Mouse (Mus musculus) embryonic fibroblast, embryonic 13.5 days (primary cell): ENCODE measurements around the gene Naa40. TPM values are rescaled to one million over a fixed set of nuclear protein-coding genes. Genes with fewer than 3 reads are reported as not detected.
A peak's percentile ranks its signal among the peaks of the same experiment; 100 is the strongest.

Experiments
- H3K27ac ChIP-seq: 2 replicates; pipeline ENCODE4 v1.5.1; 2012; ENCODE audit warnings: low read length, control low read depth, inconsistent platforms; ENCODE audit not compliant: insufficient read depth
- H3K4me1 ChIP-seq: 2 replicates; pipeline ENCODE4 v1.6.1; 2011; ENCODE audit warnings: low read length; ENCODE audit not compliant: control insufficient read depth, insufficient read depth
- H3K4me3 ChIP-seq: 2 replicates; pipeline ENCODE4 v1.5.1; 2011; ENCODE audit warnings: mild to moderate bottlenecking, control low read depth, low read length; ENCODE audit not compliant: insufficient read depth
- CTCF ChIP-seq: IDR thresholded peaks from 2 replicates; pipeline ENCODE4 v1.5.1; 2011; ENCODE audit warnings: mild to moderate bottlenecking, control low read depth, low read length, moderate library complexity, borderline replicate concordance; ENCODE audit not compliant: insufficient read depth
- POLR2A ChIP-seq: IDR thresholded peaks from 2 replicates; pipeline ENCODE4 v1.6.1; 2011; ENCODE audit warnings: low read depth, mild to moderate bottlenecking, control low read depth, low read length, moderate library complexity
- polyA plus RNA-seq: library from polyadenylated mRNA; stranded (reverse); fragments of >200 nt; gene quantifications from 2 replicates; pipeline ENCODE4 v1.2.4, GENCODE M21; 2011; ENCODE audit warnings: low read depth; ENCODE audit not compliant: missing spikeins, insufficient read length

The Naa40 gene
- polyA plus RNA-seq, 1 experiment, result 24.8 TPM

GRCm38 (mm10) chr19:7218753-7219152 lies 22.2 kb downstream of the Naa40 start:
- no peak overlapping the region for H3K4me3 ChIP-seq
- TF ChIP-seq CTCF, result no peak
- TF ChIP-seq POLR2A, result no peak
- H3K27ac ChIP-seq, result no peak overlapping the region
- H3K4me1 ChIP-seq, result 0 out of 2 replicates have a peak, but pooled peaks cover 2% of the 10 kb centered on the region

GRCm38 (mm10) chr19:7217926-7218267 lies 23.1 kb downstream of the Naa40 start:
- Histone ChIP-seq H3K4me3 (peak overlapping the region; percentile 54), H3K27ac (no peak overlapping the region), H3K4me1 (0 out of 2 replicates have a peak, but pooled peaks cover 2% of the 10 kb centered on the region)
- TF ChIP-seq POLR2A, result no peak
- TF ChIP-seq CTCF, result no peak

DNA sequence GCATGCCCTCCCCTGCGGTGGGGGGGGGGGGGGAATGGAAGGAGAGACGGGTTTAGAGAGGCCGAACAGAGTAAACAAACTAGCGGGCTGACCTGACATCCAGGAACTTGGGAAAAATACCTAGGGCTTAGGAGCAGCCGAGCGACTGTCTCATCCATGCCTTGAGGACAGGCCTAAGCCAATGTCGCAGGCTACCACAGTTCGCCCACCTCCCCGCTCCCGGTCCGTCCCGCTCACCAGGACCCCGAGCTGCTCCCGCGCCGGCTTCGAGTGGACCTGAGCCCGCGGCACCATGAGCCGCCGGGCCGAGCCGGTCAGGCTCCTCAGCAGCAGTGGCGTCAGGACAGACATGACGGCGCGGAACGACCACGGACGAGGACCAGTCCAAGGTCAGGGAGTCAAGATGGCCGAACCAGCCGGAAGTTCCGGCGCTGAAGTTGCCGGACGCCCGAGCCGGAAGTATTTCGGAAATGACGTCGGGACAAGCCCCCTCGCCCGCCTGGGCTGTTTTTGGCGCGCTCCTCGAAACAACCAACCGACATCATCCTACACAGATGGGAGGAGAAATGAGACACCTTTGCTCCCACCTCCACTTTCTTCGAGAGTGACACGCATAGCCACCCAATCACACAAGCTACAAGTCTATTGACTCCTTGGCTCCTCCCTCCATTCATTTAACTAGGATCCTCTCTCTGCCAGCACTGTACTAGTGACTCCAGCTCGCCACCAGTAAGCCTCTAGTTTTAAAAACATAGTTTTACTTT lies 23.6 kb downstream of the Naa40 start, which contains the start of gene Cox8a:
Gene Cox8a, minus strand, starts transcription at position 455 of the 764 bp plus-strand sequence.
- 0 out of 2 replicates have a peak, but pooled peaks cover 2% of the 10 kb centered on the region for H3K4me1 ChIP-seq
- H3K4me3 ChIP-seq, result peak within 1 kb of the TSS; percentile 64
- TF ChIP-seq POLR2A (peak; percentile 92), CTCF (no peak)
- H3K27ac ChIP-seq, result peak within 1 kb of the TSS; percentile 50

DNA sequence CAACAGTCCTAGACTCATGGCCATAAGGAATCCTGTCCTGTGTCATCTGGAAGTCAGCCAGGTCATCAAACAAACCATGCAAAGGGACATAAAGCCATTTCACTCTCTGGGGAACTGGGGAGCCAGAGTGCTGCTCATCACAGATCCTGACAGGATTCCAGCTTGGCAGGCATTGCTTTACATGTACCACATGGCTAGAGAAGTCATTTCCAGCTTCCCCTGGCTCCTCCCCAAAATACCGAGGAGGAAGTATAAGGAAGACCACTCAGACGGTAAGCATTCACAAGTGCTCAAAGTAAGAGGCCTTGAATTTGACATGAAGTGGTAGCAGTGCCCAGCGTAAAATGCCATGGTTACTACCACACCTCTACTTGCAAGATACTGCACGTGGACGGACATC lies 26.5 kb downstream of the Naa40 start:
- Histone ChIP-seq H3K27ac (no peak overlapping the region), H3K4me3 (no peak overlapping the region), H3K4me1 (0 out of 2 replicates have a peak, but pooled peaks cover 2% of the 10 kb centered on the region)
- TF ChIP-seq POLR2A (no peak), CTCF (no peak)

DNA sequence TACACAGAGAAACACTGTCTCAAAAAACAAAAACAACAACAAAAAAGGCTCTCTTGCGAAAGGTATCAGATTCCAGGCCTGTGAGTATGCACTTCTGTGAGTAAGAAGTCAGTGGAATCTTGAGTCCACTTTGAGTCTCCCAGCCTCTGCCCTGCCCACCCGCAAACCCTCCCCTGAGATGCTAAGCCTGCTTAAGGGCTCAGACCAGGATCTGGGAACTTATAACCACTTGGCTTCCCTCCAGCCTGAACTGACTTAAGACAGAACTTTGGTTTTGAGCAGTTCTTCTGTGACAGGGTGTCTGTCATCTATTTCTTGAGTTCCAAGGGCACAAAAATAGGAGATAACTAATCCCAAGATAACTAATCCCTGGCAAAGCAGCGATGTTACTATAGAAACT lies 28.0 kb downstream of the Naa40 start:
- Histone ChIP-seq H3K4me3 (no peak overlapping the region), H3K4me1 (0 out of 2 replicates have a peak, but pooled peaks cover 2% of the 10 kb centered on the region), H3K27ac (no peak overlapping the region)
- no peak for TF ChIP-seq POLR2A
- no peak for TF ChIP-seq CTCF

GRCm38 (mm10) chr19:7212216-7212615 lies 28.8 kb downstream of the Naa40 start:
- no peak overlapping the region for H3K4me3 ChIP-seq
- no peak for TF ChIP-seq CTCF
- TF ChIP-seq POLR2A, result no peak
- H3K27ac ChIP-seq, result no peak overlapping the region
- 0 out of 2 replicates have a peak, but pooled peaks cover 2% of the 10 kb centered on the region for H3K4me1 ChIP-seq

DNA sequence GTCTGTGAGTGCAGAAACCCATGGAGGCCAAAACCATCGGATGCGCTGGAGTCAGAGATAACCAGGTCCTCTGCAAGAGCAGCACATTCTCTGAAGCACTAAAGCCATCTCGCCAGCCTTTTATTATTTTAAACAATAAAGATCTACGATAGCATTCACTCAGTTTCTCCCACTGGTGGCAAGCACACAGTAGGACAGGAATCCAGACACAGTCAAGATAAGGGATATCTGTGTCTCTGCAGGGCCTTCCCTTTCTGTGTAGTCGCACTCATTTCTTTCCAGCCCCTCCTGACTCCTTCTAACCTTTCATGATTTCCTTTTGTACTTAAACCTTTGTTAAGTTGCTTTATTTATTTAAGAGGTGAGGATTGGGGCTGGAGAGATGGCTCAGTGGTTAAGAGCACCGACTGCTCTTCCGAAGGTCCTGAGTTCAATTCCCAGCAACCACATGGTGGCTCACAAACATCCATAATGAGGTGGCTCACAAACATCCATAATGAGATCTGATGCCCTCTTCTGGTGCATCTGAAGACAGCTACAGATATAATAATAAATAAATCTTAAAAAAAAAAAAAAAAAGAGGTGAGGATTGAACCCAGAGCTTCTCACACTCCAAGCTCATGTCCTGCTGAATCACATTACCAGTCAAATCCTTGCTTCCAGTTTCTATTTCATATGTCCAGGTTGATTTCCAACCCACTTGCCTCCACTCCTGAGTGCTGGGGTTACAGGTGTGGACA lies 30.9 kb downstream of the Naa40 start:
- Histone ChIP-seq H3K4me1 (peaks cover 5% of the 10 kb centered on the region; the same call in 1 of the 2 replicates), H3K4me3 (no peak overlapping the region), H3K27ac (no peak overlapping the region)
- TF ChIP-seq CTCF (no peak), POLR2A (no peak)

DNA sequence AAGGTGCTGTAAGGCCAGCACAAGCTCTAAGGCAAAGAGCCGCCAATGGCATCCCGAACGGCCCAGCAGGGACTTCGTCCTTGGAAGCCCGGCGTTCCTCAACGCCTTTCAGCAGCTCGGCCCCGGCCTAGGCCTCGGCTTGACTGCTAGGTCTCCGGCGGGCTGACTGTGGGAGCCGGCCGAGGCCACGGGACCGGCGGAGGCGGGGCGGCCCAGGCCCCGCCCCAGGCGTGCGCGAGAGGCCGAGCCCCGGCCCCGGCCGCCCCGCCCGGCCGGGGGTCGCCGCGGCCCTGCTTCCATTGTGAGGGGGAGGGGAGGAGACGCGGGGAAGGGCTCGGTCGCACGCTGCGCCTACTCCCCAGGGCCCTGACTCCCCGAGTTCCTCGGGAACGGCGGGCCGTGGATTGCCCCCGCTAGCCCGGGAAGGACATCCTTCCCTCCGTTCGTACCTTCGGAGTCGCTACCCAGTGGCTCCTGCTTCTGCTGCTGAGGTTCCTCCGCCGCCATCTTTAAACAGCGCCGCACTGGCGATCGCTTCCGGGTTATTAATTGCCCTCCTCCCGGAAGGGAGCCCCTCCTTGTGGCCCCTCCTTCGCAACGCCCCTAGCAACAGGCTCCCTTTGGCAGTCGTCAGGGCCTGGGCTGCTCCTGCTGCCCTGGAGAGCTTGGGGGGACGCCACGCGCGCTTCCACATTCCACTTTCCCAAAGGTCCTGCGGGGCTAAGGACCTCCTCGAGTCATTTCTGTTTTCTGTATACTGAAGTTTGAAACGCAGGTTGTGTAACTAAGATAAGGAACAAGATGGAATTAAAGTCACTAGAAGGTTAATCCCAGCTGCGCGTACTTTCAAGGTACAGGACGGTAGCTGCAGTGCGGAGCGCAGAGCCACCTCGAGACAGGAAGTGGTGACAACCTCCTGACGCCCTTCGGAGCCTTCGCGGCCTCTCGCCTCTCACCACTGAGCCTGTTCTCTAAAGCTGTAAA lies 34.9 kb downstream of the Naa40 start, which contains the start of gene Otub1:
Gene Otub1, minus strand, starts transcription at position 564 of the 984 bp plus-strand sequence.
- Histone ChIP-seq H3K4me1 (peaks cover 11% of the 10 kb centered on the region; the same call in 1 of the 2 replicates), H3K4me3 (peak within 1 kb of the TSS; percentile 91), H3K27ac (peak within 1 kb of the TSS; percentile 97)
- TF ChIP-seq CTCF, result no peak
- TF ChIP-seq POLR2A, result peak; percentile 87

DNA sequence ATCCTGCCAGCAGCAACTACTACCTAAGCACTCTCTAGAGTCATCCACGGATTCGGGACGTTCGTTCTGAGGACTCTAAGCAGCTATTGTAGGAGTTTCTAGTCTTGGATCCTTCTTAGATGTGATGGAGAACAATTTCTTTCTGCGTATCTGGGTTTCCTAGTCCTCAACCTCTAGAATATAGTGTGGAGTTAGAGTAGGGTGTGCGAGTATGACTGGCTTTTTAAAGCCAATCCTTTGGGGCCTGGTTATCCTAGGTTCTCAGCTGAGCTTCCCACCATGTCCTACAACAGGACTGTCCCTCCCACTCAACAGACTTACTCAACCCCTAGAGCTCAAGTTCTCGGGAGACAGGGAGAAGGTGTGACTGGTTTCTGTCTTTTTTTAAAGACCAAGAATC lies 35.7 kb downstream of the Naa40 start:
- H3K4me1 ChIP-seq, result peaks cover 11% of the 10 kb centered on the region; the same call in 1 of the 2 replicates
- TF ChIP-seq CTCF (no peak), POLR2A (no peak)
- H3K4me3 ChIP-seq, result peak overlapping the region; percentile 91
- peak overlapping the region; percentile 97 for H3K27ac ChIP-seq
